Mouse (Mus musculus) CD8-positive naive resting alpha-beta T cell, adult 57 days (primary cell): ENCODE measurements around the gene AI987944. TPM values are rescaled to one million over a fixed set of nuclear protein-coding genes. Genes with fewer than 3 reads are reported as not detected.

ENCODE experiments used
- total RNA-seq: library from RNA; stranded (reverse); gene quantifications from one replicate; pipeline ENCODE4 v1.2.4, GENCODE M21; 2023

Gene AI987944
- 13.2 TPM for total RNA-seq

DNA sequence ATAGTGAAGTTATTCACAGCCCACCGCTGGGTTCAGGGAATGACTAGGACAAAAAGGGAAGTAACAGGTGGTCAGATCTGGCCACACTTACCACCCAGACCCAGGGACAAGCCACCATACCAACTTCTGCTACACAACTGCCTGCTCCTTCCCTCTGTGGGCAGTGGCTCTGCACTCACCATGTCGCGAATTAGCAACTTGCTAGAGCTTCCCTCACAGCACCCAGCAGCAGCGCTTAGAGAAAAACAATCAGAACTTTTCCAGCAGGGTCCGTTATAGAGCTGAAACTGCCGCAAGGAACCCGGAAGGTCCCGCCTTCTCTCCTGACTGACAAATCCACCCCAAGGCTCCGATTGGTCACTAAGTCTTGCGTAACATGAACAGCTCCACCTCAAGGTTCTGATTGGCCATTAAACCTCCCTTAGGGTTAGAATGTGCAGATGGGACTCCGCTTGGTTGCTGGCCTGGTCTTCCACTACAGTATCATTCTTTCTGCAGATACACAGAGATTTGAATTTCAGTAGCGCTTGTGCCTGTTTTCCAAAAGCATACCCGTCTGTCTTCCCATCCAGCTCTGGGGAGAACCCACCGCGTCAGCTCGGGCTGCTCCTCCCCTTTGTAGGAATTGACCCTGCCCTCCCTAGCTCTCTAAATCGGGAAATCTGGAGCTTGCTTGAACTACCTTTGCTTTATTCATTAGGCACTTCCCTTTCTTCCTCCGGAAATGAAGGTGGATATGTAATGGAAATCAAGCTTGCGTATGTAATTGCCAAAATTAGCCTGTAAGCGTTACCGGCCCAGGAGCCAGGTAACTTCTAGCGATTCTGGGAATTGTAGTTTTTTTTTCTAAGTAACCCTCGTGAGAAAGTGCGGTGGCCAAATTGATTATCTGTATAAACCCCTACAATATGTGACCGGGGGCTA, at the start of gene AI987944:
Gene AI987944 (minus strand): TSS at position 332 of the 924 bp plus-strand sequence.

Other genes starting within 250 kb of the AI987944 start
- not detected for gene Gm5592, start 239.5 kb downstream of the AI987944 start, total RNA-seq
- gene Vmn2r57, start 55.3 kb upstream of the AI987944 start, total RNA-seq, result not detected
- gene Gm20449, start 106.0 kb upstream of the AI987944 start, total RNA-seq, result 0.34 TPM
- 8.1 TPM for gene AW146154, start 106.5 kb upstream of the AI987944 start, total RNA-seq
- not detected for gene Gm6871, start 180.3 kb upstream of the AI987944 start, total RNA-seq
- 45.1 TPM for gene 2610021A01Rik, start 205.9 kb upstream of the AI987944 start, total RNA-seq
- 20.7 TPM for gene Zfp788, start 239.8 kb upstream of the AI987944 start, total RNA-seq